Mouse (Mus musculus): ENCODE results near the gene Map4k3.
A peak's percentile ranks its signal among the peaks of the same experiment; 100 is the strongest.

Map4k3 gene

GRCm38 (mm10) chr17:80683821-80684576, 44.3 kb downstream of the Map4k3 start:
- DNase-seq (ENCODE audit: low spot score), result peak; percentile 8

GRCm38 (mm10) chr17:80683041-80683440, 45.2 kb downstream of the Map4k3 start:
- no peak for DNase-seq (ENCODE audit: low spot score)

- DNase-seq (ENCODE audit: low spot score), result no peak
These were observed 50.1 kb downstream of the Map4k3 start for GRCm38 (mm10) chr17:80678190-80678589.

- DNase-seq (ENCODE audit: low spot score), result no peak
These were observed 51.3 kb downstream of the Map4k3 start for GRCm38 (mm10) chr17:80676859-80677535.

- no peak for DNase-seq (ENCODE audit: low spot score)
These were observed 52.1 kb downstream of the Map4k3 start for GRCm38 (mm10) chr17:80676211-80676610.

- DNase-seq (ENCODE audit: low spot score), result no peak
These were observed 57.9 kb downstream of the Map4k3 start for GRCm38 (mm10) chr17:80670395-80670794.

- DNase-seq (ENCODE audit: low spot score), result no peak
These were observed 64.7 kb downstream of the Map4k3 start for GRCm38 (mm10) chr17:80663623-80664022.

- no peak for DNase-seq (ENCODE audit: low spot score)
These were observed 65.3 kb downstream of the Map4k3 start for GRCm38 (mm10) chr17:80662836-80663620.

- DNase-seq (ENCODE audit: low spot score), result no peak
These were observed 66.4 kb downstream of the Map4k3 start for GRCm38 (mm10) chr17:80661896-80662295.

GRCm38 (mm10) chr17:80660707-80661380, 67.4 kb downstream of the Map4k3 start:
- DNase-seq (ENCODE audit: low spot score), result no peak

- no peak for DNase-seq (ENCODE audit: low spot score)
These were observed 68.1 kb downstream of the Map4k3 start for GRCm38 (mm10) chr17:80660234-80660633.

GRCm38 (mm10) chr17:80659821-80660220, 68.5 kb downstream of the Map4k3 start:
- DNase-seq (ENCODE audit: low spot score), result no peak

- no peak for DNase-seq (ENCODE audit: low spot score)
These were observed 74.0 kb downstream of the Map4k3 start for GRCm38 (mm10) chr17:80654323-80654722.

GRCm38 (mm10) chr17:80652740-80653139, 75.5 kb downstream of the Map4k3 start:
- no peak for DNase-seq (ENCODE audit: low spot score)

- DNase-seq (ENCODE audit: low spot score), result no peak
These were observed 81.4 kb downstream of the Map4k3 start for GRCm38 (mm10) chr17:80646843-80647242.

- no peak for DNase-seq (ENCODE audit: low spot score)
These were observed 82.2 kb downstream of the Map4k3 start for GRCm38 (mm10) chr17:80646131-80646530.

GRCm38 (mm10) chr17:80645694-80646034, 82.6 kb downstream of the Map4k3 start:
- DNase-seq (ENCODE audit: low spot score), result no peak

- no peak for DNase-seq (ENCODE audit: low spot score)
These were observed 83.1 kb downstream of the Map4k3 start for GRCm38 (mm10) chr17:80644983-80645693.

GRCm38 (mm10) chr17:80644567-80644966, 83.7 kb downstream of the Map4k3 start:
- no peak for DNase-seq (ENCODE audit: low spot score)

- DNase-seq (ENCODE audit: low spot score), result no peak
These were observed 90.2 kb downstream of the Map4k3 start for GRCm38 (mm10) chr17:80638121-80638520.

GRCm38 (mm10) chr17:80635794-80636193, 92.5 kb downstream of the Map4k3 start:
- no peak for DNase-seq (ENCODE audit: low spot score)

- DNase-seq (ENCODE audit: low spot score), result no peak
These were observed 95.4 kb downstream of the Map4k3 start for GRCm38 (mm10) chr17:80632846-80633245.

All from T-cell, adult 2 months (primary cell).